Mouse (Mus musculus) layer of hippocampus, adult 8-10 months (tissue): ENCODE measurements around the gene Smurf1. TPM values are rescaled to one million over a fixed set of nuclear protein-coding genes. Genes with fewer than 3 reads are reported as not detected.
A peak's percentile ranks its signal among the peaks of the same experiment; 100 is the strongest.

Experiments
- DNase-seq, 2 experiments: peaks; one replicate each; pipeline ENCODE4 v3.0.0; 2022; ENCODE audit warnings: low spot score in 2 of 2
- total RNA-seq, 4 experiments: library from RNA; stranded (reverse); gene quantifications; 2 replicates each; pipeline ENCODE4 v1.2.4; 2022

The Smurf1 gene
- total RNA-seq, 4 experiments from 2014 or later, result 29.7 to 35.4 (median 31.0) TPM

DNA sequence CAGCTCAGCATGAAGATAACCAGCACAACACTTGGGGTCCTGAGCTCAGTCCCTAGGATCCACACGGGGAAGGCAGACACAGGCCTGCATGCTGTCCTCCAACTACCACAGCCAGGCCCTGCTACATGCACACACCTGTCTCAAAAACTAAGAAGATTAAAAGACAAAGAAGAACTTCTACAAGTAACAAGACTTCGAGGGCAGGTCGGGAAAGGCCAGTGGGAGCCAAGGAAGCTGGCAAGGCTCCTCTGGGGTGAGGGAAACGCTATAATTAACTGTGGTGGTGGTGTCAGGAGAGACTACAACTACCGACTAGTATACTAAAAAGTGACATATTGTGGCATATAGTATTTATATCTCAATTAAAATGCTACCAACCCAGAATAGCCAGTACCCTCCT, 49.8 kb downstream of the Smurf1 start:
- no peak for DNase-seq

DNA sequence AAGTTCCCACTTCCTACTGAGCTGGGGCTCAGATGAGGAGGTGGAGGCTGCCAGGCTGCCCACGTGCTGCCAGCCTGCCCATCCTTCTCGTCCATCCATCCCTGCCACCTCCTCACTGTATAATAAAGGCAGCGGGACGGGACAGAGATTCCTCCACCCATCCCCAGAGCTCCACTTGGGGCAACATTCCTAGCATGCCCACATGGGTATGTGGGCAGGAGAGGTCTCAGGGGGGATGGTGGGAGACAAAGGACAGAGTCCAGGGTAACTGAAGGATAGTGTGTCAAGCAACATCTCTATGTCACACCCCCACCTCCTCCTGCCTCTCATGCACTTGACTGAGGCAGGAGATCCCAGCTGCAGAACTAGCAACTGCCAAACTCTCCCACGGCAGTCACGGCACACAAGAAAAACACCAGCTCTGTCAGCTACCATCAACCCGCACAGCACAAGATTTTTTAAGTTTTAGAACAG, 51.2 kb downstream of the Smurf1 start:
- DNase-seq, result peak in 1 of 2 experiments; percentile 43

DNA sequence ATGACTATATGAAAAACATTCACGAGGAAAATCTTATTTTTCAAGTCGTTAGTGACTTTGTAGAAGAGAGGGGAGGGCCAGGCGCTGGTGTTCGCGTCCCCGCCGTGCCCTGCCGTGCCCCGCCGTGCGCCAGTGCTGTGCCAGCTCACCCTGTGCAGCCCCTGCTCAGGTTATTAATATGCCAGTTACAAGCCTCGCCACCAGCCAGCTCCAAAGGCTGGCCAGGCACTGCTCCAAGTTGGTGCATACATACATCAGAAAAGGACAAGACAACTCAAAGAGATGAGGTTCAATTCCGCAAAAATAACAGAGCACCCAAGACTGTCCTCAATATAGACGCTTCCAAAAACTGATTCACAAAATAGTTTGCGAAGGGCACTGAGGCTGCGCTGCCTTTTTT, 51.7 kb downstream of the Smurf1 start:
- DNase-seq, result no peak

DNA sequence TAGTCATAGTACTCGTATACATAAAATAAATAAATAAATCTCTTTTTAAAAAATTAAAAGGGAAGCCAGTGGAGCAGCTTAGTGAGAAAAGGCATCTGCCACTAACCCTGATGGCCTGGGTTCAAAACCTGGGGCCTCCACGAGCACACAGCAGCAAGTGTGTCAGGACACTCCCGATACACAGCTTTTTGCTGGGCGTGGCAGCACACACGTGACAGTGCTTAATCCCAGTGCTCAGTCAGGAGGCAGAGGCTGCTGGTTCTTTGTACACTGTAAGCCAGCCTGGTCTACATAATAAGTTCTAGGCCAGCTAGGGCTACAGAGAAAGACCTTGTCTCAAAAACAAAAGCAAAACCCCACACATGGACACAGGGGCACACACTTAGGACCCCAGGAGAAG, 52.3 kb downstream of the Smurf1 start:
- DNase-seq, result no peak

DNA sequence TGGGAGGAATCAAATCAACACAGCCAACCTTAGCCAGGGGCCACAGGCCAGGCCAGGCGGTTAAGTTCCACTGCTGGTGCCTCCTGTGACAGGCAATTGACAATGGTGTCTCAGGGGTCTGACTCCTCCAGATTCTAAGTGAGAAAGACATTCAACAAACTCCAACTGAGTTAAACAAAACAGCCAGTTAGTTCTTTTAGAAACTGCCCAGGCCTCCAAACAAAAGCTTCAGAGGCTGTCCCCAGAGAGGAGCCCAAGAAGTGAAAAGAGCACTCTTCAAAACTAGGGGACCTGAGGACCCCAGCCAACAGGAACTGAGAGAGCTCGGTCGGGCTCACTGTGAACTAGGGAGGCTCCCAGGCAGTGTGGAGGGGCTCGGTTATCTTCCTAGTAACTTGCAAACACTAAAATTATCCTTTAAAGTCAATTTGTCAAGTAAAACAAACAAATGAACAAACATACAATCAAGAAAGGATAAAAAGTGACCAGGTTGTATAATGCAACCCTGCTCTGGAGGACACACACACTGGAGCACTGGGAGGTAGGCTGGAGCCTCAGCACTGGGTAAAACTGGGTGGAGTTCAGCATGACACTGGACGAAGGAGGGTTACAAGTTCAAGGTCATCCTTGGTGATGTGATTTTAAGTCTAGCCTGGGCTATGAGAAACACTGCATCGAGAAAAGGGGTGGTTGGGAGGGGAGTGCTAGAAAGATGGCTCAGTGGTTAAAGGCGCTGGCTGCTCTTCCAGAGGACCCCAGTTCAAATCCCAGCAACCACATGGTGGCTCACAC, 52.9 kb downstream of the Smurf1 start:
- no peak for DNase-seq

DNA sequence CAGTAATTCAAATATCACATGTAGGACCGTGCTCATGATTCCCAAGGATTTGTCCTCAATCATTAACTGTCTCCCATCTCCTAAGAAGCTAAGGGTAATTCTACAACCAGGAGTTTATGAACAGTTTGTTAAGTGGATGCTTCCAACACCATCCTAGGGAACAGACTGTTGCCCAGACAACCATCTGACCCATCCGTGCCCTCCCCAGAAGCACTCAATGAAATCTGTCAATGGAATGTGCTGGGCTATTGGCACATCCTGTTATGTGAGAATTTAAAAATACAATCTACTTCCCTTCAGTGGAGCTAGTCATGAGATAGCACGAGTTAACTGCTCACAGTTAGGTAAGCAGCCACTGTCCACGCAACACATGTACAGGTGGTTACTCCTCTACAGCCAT, 56.1 kb downstream of the Smurf1 start:
- no peak for DNase-seq

DNA sequence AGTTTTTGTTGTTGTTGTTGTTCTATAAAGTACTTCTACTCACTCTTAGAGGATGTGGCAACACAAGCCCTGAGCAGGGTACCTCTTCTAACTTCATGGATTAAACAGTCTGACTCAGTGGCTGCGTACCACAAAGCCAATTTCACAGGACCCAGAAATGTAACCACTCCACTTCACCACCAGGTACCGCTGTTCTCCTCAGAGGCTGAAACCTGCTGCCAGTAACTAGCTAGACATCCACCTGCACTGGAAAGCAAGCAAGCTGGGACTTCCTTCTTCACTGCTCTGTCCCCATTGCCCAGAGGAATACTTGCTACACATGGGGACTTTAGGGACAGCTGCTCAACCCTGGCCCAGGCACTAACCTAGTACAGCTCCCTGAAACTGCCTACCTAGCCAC, 58.1 kb downstream of the Smurf1 start:
- DNase-seq, result no peak

DNA sequence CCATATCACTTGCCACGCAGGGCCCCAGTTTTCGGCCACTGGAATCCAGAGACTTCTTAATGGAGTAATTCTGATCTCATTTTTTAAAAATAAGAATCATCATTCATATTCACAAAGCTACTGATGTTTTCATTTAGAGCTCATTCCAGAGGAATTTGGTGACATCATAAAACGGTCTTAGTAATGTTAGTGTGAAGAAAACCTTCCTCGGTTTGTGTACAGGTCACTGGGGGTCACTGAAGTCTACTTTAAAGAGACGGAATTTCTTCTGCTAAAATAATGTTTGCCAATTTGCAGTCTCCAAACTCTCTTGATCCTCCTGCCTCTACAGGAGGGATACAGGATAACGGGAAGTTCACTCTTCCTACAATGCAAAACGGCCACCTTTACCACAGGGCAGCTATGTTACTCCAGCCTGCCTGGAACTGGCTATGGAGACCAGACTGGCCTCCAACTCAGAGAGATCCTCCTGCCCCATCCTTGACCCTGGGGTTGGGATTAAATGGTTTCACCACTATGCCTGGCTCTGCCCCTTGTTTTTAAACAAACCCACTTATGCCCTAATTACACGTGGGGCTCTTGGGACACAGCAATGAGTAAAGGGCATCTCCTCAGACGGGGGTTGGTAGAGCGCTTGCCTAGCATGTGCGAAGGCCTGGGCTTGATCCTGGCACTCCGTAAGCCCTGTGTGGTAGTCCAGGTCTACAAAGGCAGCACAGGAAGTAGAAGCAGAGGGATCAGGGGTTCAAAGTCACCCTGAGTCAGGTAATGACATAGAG, 61.1 kb downstream of the Smurf1 start:
- DNase-seq, result no peak

DNA sequence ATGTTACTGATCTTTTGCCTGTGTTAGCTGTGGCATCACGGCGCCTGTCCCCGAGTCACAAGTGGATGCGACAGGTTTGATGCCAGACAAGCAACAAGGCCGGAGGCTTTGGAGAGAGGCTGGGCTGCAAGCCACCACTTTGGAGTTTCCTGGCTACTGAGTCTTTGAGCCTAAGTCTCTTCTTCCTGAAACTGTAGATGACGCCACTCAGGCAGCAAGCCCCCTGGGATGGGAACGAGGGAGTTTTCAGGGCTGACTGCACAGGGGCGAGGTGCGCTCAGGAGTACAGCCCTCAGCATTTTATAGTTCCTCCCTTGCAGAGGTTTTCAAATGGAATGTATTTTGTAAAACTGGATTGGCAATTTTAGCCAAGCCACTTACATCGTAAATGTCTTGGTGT, 63.9 kb downstream of the Smurf1 start:
- DNase-seq, result no peak

DNA sequence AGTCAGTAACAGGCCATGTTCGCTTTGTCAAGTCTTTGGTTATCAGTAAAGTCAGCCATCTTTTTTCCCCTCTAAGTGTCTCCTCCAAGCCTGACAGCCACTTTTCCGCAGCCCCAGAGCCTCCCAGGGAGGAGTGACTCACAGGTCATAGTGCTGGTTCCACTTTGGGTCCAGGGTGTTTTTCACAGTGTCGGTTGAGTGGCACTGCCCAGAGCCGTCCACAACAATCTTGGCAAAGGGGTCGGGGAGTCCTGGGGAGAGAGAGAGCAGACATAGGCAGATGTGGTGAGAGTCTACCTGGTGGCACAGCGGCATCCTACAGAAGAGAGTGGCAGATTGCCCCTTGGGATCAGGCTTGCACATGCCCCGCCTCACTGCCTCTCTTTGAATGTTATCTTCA, 64.6 kb downstream of the Smurf1 start:
- DNase-seq, result no peak

DNA sequence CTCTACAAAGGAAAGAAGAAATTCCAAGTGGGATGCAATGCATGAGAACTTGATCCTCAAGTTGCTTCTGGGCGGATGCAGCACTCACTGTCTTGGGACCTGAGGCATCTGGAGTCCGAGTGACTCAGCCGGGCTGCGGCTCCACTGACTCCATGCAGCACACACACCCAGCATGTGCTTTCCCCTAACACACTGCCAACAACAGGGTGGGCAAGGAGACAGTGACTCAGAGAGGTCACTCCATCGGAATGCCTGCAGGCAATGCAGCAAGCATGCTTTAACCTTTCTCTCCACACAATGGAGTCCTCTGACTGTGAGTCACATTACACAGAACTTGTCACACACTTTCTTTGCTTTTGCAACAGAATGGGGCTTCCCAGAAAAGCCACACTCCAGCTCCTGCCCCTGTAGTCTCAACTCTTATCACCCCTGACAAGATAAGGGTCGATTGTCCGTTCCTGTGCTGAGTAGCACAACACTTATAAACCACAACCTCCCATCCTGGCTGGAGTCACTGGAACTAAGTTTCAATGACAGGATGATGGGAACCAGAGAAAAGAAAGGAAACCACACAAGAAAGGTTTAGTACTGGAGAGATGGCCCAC, 67.1 kb downstream of the Smurf1 start:
- no peak for DNase-seq

DNA sequence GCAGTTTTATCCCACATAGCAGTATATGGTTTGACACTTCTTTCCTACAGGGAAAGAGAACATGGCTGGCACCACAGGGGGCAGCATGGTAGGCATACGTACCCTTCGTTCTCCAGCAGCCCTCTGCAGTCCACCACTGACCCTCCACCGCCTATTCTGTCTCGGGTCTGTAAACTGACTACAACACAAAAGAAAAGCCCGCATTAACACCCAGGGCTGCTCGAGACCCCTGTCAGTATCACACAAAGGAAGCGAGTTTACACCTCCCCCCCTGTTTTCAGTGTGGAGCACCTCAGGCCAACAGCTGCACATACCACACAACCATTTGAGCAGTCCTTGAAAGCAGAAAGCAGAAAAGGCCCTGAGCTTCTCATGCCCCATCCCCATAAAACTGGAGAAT, 67.8 kb downstream of the Smurf1 start:
- no peak for DNase-seq

DNA sequence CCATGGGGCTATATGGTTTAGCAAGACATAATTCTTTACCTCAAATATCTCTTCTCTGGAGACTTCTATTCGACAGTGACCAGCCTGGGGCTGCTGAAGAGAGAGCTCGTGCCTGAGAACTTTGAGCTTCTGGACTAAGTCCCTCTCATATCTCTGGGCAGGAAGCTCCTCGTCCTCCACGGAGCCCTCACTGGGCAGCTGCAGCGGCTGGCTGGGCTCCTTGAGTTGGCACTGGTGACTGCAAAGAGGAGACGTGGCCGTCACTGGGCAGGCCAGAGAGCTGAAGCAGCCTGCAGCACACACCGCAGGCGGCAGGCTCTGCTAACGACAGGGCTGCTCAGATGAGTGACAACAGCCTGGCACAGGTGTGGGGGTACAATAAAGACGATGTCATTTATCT, 74.4 kb downstream of the Smurf1 start:
- no peak for DNase-seq

DNA sequence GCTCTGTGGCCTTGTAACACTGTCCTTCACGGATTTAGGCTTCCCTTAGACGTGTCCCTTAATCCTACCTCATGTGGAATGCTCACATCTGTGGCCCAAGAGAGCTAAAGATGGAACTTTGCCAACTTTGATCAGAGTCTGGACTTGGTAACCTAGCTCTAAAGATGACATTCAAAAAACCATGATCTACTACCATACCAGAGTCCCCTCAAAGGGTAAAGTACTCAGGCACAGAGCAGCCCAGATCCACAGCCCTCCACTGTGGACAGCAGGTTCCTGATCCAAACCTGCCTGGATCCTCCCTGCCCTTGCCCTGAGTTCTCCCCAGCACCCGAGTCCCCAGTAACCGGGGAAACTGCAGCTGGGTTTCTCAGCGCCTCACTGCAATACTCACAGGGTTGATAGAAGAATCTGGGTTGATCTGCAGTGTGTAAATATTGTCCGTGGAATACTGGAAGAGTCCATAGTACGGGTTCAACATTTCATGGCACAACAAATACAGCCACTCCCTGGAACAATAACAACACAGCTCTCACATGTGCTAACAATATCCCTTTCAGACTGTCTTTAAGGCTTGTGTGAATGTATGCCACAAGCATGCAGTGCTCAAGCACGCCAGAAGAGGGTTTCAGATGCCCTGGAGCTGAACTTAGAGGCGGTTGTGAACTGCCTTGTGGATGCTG, 79.5 kb downstream of the Smurf1 start:
- DNase-seq, result no peak

DNA sequence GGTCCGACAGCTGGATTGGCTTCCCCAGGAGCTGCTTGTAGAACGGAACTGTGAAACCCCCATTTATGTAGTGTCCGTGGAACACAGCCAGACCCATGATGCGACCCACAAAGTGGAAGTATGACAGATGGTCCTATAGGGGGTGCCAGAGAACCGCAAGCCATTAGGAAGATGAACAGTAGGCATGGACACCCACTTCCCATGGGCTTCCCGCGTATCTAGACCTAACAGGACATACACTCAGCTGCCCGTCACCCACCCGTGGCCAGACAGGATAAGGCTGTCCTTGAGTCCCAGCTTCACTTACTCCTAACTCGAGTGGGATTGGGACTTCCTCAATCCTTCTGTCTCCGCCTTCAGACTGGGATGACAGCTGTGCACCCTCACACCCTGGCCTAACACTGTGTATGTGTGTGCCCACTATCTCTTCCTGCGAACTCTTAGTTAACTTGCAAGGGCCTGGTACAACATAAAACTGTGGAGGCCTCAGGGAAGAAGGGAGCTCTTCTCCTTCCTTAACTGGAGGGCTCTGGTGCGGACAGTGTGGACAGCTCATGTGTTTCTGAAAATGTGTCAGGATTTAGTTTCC, 80.9 kb downstream of the Smurf1 start:
- DNase-seq, result peak in 1 of 2 experiments; percentile 54

DNA sequence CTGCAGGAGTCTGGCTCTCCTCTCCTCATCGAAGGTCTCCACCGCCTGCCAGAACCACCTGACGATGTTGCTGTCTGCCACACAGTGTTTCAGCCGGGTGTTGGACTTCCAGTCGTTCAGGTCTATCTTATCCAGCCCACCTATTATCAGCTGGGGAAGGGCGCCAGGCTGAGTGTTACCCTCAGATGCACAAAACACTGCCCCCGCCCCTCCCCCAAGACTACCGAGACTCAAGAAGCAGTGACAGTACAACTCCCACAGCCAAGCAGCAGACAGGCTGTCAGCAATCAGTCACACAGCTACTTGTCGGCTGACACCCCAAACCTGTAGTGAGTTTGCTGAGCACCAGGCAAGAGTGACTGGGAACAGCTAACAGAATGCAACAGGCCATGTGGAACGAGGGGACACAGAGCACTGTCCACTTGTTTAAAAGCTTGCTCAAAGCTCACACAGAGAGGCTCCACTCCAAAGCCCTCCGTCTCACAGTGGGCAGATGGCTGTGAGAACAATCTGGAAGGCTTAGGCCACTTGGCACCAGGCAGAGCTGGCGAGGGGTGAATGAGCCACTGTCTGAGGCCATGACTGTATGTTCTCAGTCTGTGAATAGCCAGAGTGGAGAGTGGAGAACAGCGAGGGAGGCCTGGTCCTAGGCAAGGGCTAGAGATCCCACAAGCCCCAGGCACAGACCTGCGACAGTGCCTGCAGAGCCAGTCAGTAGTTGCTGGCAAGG, 83.8 kb downstream of the Smurf1 start:
- DNase-seq, result peak; percentile 64 to 65

DNA sequence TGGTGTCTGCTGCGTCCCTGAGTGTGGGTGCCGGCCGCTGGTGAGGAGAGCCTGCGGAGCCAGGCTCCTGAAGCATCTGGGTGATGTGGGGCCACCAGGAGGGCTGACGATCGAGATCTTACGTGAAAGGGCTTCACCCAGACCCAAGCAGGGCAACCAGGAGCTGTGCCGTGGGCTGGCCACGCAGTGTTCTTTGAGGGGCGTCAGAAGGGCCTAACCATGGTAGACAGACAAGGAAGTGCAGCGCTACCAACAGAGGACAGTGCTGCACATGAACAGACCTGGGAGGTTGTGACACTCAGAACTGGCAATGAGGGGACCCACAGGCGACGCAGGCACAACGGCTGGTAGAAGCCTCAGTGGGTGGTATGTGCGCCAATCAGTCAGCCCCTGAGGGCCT, 88.6 kb downstream of the Smurf1 start:
- DNase-seq, result no peak

DNA sequence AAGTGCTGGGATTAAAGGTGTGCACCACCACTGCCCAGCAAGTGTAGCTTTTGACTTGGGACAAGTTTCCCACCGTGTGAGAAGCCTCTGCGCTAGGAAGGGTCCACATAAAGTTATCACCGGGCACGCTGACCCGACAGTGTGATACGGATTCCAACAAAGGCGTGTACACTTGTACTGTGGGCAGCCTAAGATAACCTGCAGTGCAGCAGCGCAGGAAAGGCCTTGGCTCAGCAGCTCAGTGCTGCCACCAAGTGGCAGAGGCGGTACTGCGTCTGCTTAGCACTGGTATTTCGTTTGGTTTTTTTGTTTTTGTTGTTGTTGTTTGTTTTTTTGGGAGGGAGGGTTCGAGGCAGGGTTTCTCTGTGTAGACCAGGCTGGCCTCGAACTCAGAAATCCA, 89.8 kb downstream of the Smurf1 start:
- peak in 1 of 2 experiments; percentile 76 for DNase-seq

DNA sequence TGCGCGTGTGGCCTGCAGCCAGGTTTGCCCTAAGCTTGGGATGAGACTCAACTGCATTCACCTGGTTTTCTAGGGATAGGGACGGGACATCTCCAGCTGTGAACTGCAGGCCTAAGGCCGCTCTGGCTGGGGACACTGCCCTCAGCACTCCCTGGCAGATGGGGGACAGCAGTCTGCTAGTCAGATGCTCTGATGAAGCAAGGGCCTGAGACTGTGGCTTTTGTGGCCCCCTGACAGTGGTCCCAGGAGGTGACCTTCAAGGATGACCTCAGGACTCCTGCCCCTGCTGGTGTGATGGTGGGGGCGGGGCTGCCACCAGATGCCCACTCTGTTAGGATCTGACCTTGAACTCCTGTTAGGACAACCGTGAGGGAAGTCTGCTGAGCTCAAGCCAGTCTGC, 90.4 kb downstream of the Smurf1 start:
- DNase-seq, result no peak

DNA sequence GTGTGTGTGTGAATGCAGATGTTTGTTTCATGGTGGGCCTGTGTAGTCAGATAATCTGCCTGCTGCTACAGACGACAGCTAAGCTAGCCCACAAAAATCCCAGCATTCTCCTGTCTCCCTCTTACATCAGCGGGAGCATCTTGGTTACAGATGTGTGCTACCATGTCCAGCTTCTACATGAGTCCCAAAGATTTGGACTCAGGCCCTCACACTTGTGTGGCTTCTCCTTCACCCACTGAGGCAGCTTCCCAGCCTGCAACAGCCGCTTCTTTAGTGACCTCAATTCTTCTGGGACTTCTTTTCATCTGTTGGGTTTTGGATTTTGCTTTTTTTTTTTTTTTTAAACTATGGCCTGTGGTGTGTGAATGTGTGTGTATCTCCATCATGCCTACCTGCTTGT, 92.8 kb downstream of the Smurf1 start:
- DNase-seq, result no peak

DNA sequence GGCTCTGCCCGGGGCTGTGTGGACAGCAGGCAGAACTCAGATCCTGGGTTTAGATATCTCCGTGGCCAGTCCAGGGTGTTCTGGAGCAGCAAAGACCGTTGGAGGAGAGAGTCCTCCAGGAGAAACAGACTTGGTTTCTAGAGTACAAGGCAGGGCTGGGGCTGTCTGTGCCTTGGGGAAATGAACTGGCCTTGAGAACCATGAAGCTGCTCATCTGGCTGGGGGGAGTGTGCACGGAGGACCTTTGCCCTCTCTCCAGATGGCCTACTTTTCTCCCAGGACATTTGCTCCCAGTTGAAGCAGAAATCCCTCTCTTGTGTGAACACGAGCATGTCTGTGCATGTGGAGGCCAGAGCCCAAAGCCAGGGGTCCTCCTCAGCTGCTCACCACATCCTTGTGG, 93.3 kb downstream of the Smurf1 start:
- no peak for DNase-seq
